Mouse (Mus musculus): Measurements from ENCODE around the gene Xntrpc. TPM values are rescaled to one million over a fixed set of nuclear protein-coding genes. Genes with fewer than 3 reads are reported as not detected.

Gene Xntrpc
- total RNA-seq, 2 experiments from 2014 or later, result 0.40 TPM; not detected in 1

DNA sequence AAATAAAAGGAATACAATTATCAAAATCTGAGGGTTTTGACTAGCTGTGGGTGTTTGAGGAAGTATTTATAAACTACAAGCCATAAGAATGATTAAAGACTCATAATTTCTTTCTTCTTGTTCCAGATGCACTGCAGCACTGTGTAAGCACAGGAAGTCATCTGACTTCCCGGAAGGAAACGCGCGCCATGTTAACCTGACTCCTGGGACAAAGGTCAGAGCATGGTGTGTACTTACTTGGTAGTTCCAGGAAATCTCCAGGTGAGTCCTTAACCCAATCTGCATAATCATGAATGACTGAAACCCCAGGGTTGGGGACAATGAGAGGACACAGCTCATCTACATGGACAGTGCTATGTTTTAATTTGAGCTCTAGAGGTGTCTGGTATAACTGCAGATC lies 66.9 kb downstream of the Xntrpc start:
- ATAC-seq (ENCODE audit: poor library complexity, severe bottlenecking), result no peak

DNA sequence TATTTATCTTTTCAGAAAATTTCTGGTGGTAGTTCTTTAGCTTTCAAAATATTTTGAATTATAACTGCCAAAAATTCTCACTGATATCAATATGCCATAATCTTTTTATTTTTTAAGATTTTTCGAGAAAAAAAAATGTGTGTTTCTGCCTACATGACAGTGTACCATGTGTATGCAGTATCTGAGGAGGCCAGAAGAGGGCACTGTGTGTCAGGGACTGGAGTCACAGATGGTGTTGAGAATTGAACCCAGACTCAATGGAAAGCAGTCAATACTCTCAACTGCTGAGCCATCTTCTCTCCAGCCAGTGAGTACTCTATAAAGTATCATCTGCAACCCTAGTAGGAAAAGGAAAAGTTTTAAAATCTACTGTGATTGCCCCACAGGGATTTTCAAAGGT lies 72.0 kb downstream of the Xntrpc start:
- peak; percentile 62; the same call in 1 of the 2 replicates for ATAC-seq (ENCODE audit: poor library complexity, severe bottlenecking)

DNA sequence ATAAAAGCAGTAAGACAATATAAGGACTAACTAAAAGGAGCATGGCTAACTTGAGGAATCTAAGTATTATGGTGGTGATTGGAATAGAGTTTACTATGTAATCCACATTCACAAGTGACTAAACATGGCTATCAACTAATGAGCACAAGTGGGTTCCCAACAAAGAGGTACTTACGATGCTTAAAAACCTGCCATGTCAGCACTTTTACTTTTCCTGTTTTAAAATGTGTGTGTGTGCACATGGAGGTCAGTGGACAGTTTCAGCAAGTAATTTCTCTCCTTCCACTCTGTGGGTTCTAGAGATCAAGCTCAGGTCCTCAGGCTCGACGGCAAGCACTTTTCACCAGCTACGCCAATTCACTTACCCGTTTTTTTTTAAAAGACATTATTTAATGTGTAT lies 72.4 kb downstream of the Xntrpc start:
- no peak for ATAC-seq (ENCODE audit: poor library complexity, severe bottlenecking)

Other genes with a start within 250 kb of the Xntrpc start
- gene Phox2a, start 247.4 kb upstream of the Xntrpc start, total RNA-seq (2015), result not detected in 2 replicates
- gene Phox2a, start 247.4 kb upstream of the Xntrpc start, total RNA-seq (2017), result not detected in 2 replicates
- 12.2 and 12.4 TPM in 2 replicates for gene Inppl1, start 227.5 kb upstream of the Xntrpc start, total RNA-seq (2015)
- 18.2 and 52.7 TPM in 2 replicates for gene Inppl1, start 227.5 kb upstream of the Xntrpc start, total RNA-seq (2017)
- 0.96 TPM in 1 of 2 replicates, not detected in the other for gene Folr2, start 208.5 kb upstream of the Xntrpc start, total RNA-seq (2015)
- gene Folr2, start 208.5 kb upstream of the Xntrpc start, total RNA-seq (2017), result not detected in 2 replicates
- 57.1 and 70.8 TPM in 2 replicates for gene Anapc15, start 202.0 kb upstream of the Xntrpc start, total RNA-seq (2015)
- gene Anapc15, start 202.0 kb upstream of the Xntrpc start, total RNA-seq (2017), result 69.3 and 94.9 TPM in 2 replicates
- 0.62 TPM in 1 of 2 replicates, not detected in the other for gene Folr1, start 194.9 kb upstream of the Xntrpc start, total RNA-seq (2015)
- 0.62 TPM in 1 of 2 replicates, not detected in the other for gene Folr1, start 194.9 kb upstream of the Xntrpc start, total RNA-seq (2017)
- 137 and 160 TPM in 2 replicates for gene Lamtor1, start 159.8 kb upstream of the Xntrpc start, total RNA-seq (2015)
- gene Lamtor1, start 159.8 kb upstream of the Xntrpc start, total RNA-seq (2017), result 127 and 128 TPM in 2 replicates
- 0.11 TPM in 1 of 2 replicates, not detected in the other for gene Tomt, start 159.4 kb upstream of the Xntrpc start, total RNA-seq (2015)
- gene Tomt, start 159.4 kb upstream of the Xntrpc start, total RNA-seq (2017), result 0.07 TPM in 1 of 2 replicates, not detected in the other
- 0.82 and 1.1 TPM in 2 replicates for gene Lrrc51, start 131.8 kb upstream of the Xntrpc start, total RNA-seq (2015)
- 0.70 TPM in 1 of 2 replicates, not detected in the other for gene Lrrc51, start 131.8 kb upstream of the Xntrpc start, total RNA-seq (2017)
- gene Numa1, start 131.6 kb upstream of the Xntrpc start, total RNA-seq (2015), result 71.4 and 82.2 TPM in 2 replicates
- gene Numa1, start 131.6 kb upstream of the Xntrpc start, total RNA-seq (2017), result 122 and 139 TPM in 2 replicates
- gene Il18bp, start 47.0 kb upstream of the Xntrpc start, total RNA-seq (2015), result 8.8 and 11.1 TPM in 2 replicates
- gene Il18bp, start 47.0 kb upstream of the Xntrpc start, total RNA-seq (2017), result 4.9 and 5.4 TPM in 2 replicates
- 13.3 and 14.9 TPM in 2 replicates for gene Rnf121, start 244 bp upstream of the Xntrpc start, total RNA-seq (2015)
- 10.5 and 11.0 TPM in 2 replicates for gene Rnf121, start 244 bp upstream of the Xntrpc start, total RNA-seq (2017)
- 7.1 and 9.5 TPM in 2 replicates for gene Xndc1, start 202 bp upstream of the Xntrpc start, total RNA-seq (2015)
- gene Xndc1, start 202 bp upstream of the Xntrpc start, total RNA-seq (2017), result 13.0 and 15.4 TPM in 2 replicates
- 0.41 TPM in 1 of 2 replicates, not detected in the other for gene Trpc2, start 17.4 kb downstream of the Xntrpc start, total RNA-seq (2015)
- 0.20 and 0.37 TPM in 2 replicates for gene Trpc2, start 17.4 kb downstream of the Xntrpc start, total RNA-seq (2017)
- not detected in 2 replicates for gene Art1, start 36.0 kb downstream of the Xntrpc start, total RNA-seq (2015)
- gene Art1, start 36.0 kb downstream of the Xntrpc start, total RNA-seq (2017), result not detected in 2 replicates
- 0.20 TPM in 1 of 2 replicates, not detected in the other for gene Art5, start 43.8 kb downstream of the Xntrpc start, total RNA-seq (2015)
- not detected in 2 replicates for gene Art5, start 43.8 kb downstream of the Xntrpc start, total RNA-seq (2017)
- gene Chrna10, start 51.1 kb downstream of the Xntrpc start, total RNA-seq (2015), result not detected in 2 replicates
- not detected in 2 replicates for gene Chrna10, start 51.1 kb downstream of the Xntrpc start, total RNA-seq (2017)
- gene Nup98, start 144.5 kb downstream of the Xntrpc start, total RNA-seq (2015), result 55.6 and 60.6 TPM in 2 replicates
- 39.4 and 43.7 TPM in 2 replicates for gene Nup98, start 144.5 kb downstream of the Xntrpc start, total RNA-seq (2017)
- gene Pgap2, start 144.5 kb downstream of the Xntrpc start, total RNA-seq (2015), result 32.7 and 38.7 TPM in 2 replicates
- gene Pgap2, start 144.5 kb downstream of the Xntrpc start, total RNA-seq (2017), result 19.7 and 20.0 TPM in 2 replicates
- 359 and 397 TPM in 2 replicates for gene Rhog, start 190.3 kb downstream of the Xntrpc start, total RNA-seq (2015)
- gene Rhog, start 190.3 kb downstream of the Xntrpc start, total RNA-seq (2017), result 89.0 and 112 TPM in 2 replicates
- gene Stim1, start 202.1 kb downstream of the Xntrpc start, total RNA-seq (2015), result 28.0 and 28.8 TPM in 2 replicates
- 35.5 and 59.3 TPM in 2 replicates for gene Stim1, start 202.1 kb downstream of the Xntrpc start, total RNA-seq (2017)

Data from megakaryocyte, adult 5-6 weeks (primary cell).